Mouse (Mus musculus) hindbrain, embryonic 15.5 days (tissue): ENCODE results near the gene Psmd7. TPM values are rescaled to one million over a fixed set of nuclear protein-coding genes. Genes with fewer than 3 reads are reported as not detected.

Experiments used
- ATAC-seq: fragments of 200-750 bp; cut with Nextera tagmentation; 2 replicates; pipeline ENCODE4 v1.8.0; 2017; ENCODE audit warnings: low read depth, moderate number of reproducible peaks, moderate TSS enrichment; ENCODE audit not compliant: low FRiP score
- H3K27ac ChIP-seq: fragments of 300-500 bp; sonication (generic); replicated peaks from 2 replicates; pipeline ENCODE4 v1.5.1; 2015; ENCODE audit warnings: mild to moderate bottlenecking, inconsistent platforms
- H3K27me3 ChIP-seq: fragments of 300-500 bp; sonication (generic); 2 replicates; pipeline ENCODE4 v1.6.1; 2015; ENCODE audit warnings: control low read depth, inconsistent platforms
- H3K36me3 ChIP-seq: fragments of 300-500 bp; sonication (generic); 2 replicates; pipeline ENCODE4 v1.6.1; 2015; ENCODE audit warnings: control low read depth, inconsistent platforms
- H3K4me1 ChIP-seq: fragments of 300-500 bp; sonication (generic); replicated peaks from 2 replicates; pipeline ENCODE4 v1.6.1; 2015; ENCODE audit warnings: control low read depth, inconsistent platforms
- H3K4me2 ChIP-seq: fragments of 300-500 bp; sonication (generic); 2 replicates; pipeline ENCODE4 v1.6.1; 2015; ENCODE audit warnings: moderate library complexity, mild to moderate bottlenecking, inconsistent platforms
- H3K4me3 ChIP-seq: fragments of 300-500 bp; sonication (generic); 2 replicates; pipeline ENCODE4 v1.5.1; 2015; ENCODE audit warnings: mild to moderate bottlenecking, inconsistent platforms
- H3K9ac ChIP-seq: fragments of 300-500 bp; sonication (generic); 2 replicates; pipeline ENCODE4 v1.6.1; 2015; ENCODE audit warnings: inconsistent platforms
- H3K9me3 ChIP-seq: fragments of 300-500 bp; sonication (generic); 2 replicates; pipeline ENCODE4 v1.6.1; 2016; ENCODE audit warnings: control low read depth, inconsistent platforms
- WGBS: fragments of 180-500 bp; shearing (Covaris S2); methylation state at CpG from one replicate; pipeline ENCODE4 v1.1.7; 2015; 5-methylcytosine and 5-hydroxymethylcytosine counted together
- polyA plus RNA-seq: library from polyadenylated mRNA; unstranded; fragments of >200 nt; fragmentation: Nextera tagmentation; extraction: Ambion mirVana; gene quantifications from 2 replicates; pipeline ENCODE4 v1.2.1, GENCODE M21; 2015

Gene Psmd7
- polyA plus RNA-seq, 1 experiment from 2014 or later: 234 TPM

DNA sequence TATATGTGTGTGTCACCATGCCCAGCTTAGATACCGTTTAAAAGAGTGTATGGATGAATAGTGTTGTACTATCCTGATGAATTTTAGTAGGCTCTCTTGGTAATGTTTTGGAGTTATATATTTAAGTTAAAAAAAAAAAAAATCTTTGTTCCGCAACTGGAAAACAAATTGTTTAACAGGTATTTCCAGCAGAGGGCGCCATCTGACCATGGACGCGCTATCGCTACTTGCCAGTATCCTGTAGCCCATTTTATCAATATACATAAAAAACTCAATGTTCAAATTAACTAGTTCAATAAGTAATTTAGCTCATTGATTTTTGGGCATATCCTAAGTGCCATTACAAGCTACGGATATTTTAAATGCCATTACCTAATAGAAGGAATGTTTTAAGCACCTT is 14.8 kb upstream of the Psmd7 start:
- Histone ChIP-seq H3K27ac (no peak overlapping the region), H3K4me2 (no peak overlapping the region), H3K9me3 (no peaks in the 10 kb centered on the region), H3K9ac (no peak overlapping the region), H3K27me3 (no peaks in the 10 kb centered on the region), H3K4me1 (peaks cover 3% of the 10 kb centered on the region; the same call in 1 of the 2 replicates), H3K36me3 (no peaks in the 10 kb centered on the region), H3K4me3 (no peak overlapping the region)
- WGBS: 5% methylated on average over 7 of the region's 7 CpGs
- ATAC-seq: no peak

DNA sequence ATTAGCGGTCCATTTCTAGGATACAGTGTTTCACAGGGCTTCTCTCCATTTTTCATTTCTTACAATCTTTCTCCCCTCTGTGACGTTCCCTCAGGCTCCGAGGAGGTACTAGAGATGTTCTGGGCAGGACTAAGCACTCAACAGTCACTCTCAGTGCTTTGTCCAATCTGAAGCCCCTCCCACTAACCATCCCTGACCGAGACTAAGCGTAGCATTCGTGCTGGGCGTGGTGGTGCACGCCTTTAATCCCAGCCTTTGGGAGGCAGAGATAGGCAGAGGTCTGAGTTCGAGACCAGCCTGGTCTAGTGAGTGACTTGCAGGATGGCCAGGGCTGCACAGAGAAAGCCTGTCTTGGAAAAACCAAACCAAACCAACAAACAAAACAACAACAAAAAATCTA is 11.4 kb upstream of the Psmd7 start:
- Histone ChIP-seq H3K27me3 (no peaks in the 10 kb centered on the region), H3K27ac (no peak overlapping the region), H3K36me3 (no peaks in the 10 kb centered on the region), H3K4me2 (no peak overlapping the region), H3K4me3 (no peak overlapping the region), H3K4me1 (no peaks in the 10 kb centered on the region), H3K9ac (no peak overlapping the region), H3K9me3 (no peaks in the 10 kb centered on the region)
- ATAC-seq: no peak
- WGBS: 88% methylated on average over 9 of the region's 9 CpGs

DNA sequence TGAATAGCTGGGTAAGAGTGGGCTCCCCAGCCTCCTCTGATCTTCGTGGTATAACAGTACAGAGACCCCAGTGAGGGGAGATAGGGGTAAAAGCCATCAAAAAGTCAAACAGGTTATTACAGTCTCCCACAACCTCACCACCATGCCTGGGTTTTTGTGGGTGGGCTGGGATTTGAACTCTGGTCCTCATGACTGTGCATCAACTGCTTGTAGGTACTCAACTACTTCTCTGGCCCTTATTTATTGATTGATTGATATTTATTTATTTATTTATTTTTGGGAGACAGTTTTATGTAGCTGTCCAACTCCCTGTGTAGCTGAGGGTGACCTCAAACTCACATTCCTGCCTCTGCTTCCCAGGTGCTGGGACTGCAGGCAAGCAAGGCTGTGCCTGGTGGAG is 9.5 kb upstream of the Psmd7 start:
- no peak for ATAC-seq
- H3K9me3 ChIP-seq: no peaks in the 10 kb centered on the region
- no peak overlapping the region for H3K4me3 ChIP-seq
- 83% methylated on average over 1 of the region's 1 CpGs for WGBS
- H3K27ac ChIP-seq: no peak overlapping the region
- H3K27me3 ChIP-seq: no peaks in the 10 kb centered on the region
- H3K9ac ChIP-seq: no peak overlapping the region
- no peak overlapping the region for H3K4me2 ChIP-seq
- H3K36me3 ChIP-seq: no peaks in the 10 kb centered on the region
- no peaks in the 10 kb centered on the region for H3K4me1 ChIP-seq

DNA sequence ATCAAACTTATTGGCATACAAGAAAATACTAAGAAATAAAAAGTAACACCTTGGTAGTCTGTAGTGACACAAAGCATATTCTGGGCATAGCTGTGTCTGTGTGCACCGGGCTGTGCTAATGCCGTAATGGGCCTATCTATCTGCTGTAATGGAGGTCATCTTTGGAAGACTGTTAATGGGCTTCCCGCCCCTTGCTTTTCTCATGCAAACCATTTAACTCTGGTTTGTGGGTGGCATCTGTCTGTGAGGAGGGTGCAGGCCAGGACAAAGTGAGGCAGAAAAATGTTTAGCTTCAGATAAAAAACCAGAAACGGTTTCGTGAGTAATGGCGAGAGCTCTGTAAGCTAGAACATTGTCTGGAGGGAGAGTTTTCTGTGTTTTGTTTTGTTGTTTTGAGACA is 6.6 kb upstream of the Psmd7 start:
- H3K9ac ChIP-seq: no peak overlapping the region
- H3K27ac ChIP-seq: no peak overlapping the region
- no peaks in the 10 kb centered on the region for H3K27me3 ChIP-seq
- no peak for ATAC-seq
- H3K9me3 ChIP-seq: no peaks in the 10 kb centered on the region
- no peaks in the 10 kb centered on the region for H3K4me1 ChIP-seq
- 60% methylated on average over 6 of the region's 6 CpGs for WGBS
- no peak overlapping the region for H3K4me2 ChIP-seq
- no peak overlapping the region for H3K4me3 ChIP-seq
- H3K36me3 ChIP-seq: no peaks in the 10 kb centered on the region

DNA sequence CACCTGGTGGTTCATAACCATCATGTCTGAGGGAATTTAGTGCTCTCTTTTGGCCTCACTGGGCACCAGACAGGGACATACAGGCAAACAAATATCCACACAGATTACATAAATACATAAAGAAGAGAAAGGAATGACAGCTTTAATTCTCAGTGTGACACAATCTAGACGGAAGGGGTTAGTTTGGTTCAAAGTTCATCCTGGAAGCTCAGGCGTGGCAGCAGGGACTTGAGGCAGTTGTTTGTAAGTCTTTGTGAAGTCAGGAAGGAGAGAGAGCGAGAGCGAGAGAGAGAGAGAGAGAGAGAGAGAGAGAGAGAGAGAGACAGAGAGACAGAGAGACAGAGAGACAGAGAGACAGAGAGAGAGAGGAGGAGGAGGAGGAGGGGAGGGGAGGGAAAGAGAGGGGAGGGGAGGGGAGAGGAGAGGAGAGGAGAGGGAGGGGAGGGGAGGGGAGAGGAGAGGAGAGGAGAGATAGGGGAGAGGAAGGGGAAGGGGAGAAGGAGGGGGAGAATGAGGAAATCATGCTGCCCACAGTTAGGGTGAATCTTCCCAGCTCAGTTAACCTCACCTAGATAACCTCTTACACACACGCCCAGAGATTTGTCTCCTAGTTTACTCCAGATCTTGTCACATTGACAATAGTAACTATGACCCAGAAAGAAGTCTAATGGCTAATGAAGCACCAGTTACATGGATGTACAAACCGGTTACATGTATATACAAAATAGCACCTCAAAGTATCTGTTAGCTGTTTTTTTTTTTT is 5.9 kb upstream of the Psmd7 start:
- WGBS: 76% methylated on average over 5 of the region's 6 CpGs
- ATAC-seq: no peak
- Histone ChIP-seq H3K27ac (no peak overlapping the region), H3K9ac (no peak overlapping the region), H3K4me3 (no peak overlapping the region), H3K36me3 (no peaks in the 10 kb centered on the region), H3K4me2 (no peak overlapping the region), H3K9me3 (no peaks in the 10 kb centered on the region), H3K27me3 (no peaks in the 10 kb centered on the region), H3K4me1 (no peaks in the 10 kb centered on the region)

DNA sequence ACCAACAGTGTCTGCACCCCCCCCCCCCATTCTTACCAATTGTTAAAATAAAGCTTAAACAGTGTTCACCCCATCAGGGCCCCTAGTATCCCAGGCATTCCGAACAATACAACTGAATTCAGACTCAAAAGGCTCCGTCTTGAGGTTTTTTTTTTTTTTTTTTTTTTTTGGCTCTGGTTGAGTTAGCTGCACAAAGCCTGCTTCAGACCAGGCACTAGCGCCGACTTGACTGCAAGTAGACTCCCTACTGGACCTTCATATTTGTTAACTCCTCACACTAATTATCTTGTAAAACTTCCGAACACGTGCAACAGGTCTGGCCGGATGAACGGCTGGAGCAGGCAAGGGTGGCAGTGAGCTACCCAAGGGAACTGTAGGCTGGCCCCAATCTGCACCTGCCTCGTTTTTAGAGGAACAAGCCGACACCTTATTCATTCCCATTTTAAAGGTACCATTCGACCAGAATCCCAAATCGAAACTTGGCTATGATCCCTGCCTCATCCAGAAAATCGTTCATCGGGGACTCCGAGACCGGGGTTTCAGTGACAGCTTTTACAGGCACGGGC is 752 bp downstream of the Psmd7 start:
- ATAC-seq: 0 out of 2 replicates have a peak, but pooled peaks have one; percentile 28
- no peaks in the 10 kb centered on the region for H3K27me3 ChIP-seq
- under 1% methylated on average over 17 of the region's 17 CpGs for WGBS

DNA sequence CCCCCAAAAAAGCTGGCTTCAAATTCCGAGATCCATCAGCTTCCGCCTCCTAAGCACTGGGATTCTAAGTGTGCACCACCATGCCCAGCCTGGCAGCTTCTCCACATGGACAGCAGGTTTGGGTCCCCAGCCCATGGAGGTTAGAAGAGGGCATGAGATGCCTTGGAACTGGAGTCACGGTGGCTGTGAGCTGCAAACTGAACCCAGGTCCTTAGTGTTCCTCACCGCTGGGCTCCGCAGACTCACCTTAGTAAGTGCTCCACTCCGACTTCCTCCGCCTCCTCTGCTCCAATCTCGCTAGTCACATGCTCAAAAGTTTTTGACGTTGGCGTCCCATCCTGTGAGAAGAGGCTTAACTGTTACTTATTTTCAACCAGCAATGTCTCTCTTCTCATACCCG is 6.1 kb downstream of the Psmd7 start:
- Histone ChIP-seq H3K27me3 (no peaks in the 10 kb centered on the region), H3K4me1 (peaks cover 14% of the 10 kb centered on the region), H3K9ac (no peak overlapping the region), H3K4me2 (no peak overlapping the region), H3K4me3 (no peak overlapping the region), H3K27ac (no peak overlapping the region), H3K36me3 (peaks cover 69% of the 10 kb centered on the region), H3K9me3 (no peaks in the 10 kb centered on the region)
- 96% methylated on average over 11 of the region's 11 CpGs for WGBS
- no peak for ATAC-seq

More for the DNA sequence above, 752 bp downstream of the Psmd7 start:
- H3K9me3 ChIP-seq: no peaks in the 10 kb centered on the region
- H3K27ac ChIP-seq: peak overlapping the region; percentile 93
- peaks cover 19% of the 10 kb centered on the region for H3K4me1 ChIP-seq
- H3K36me3 ChIP-seq: peaks cover 27% of the 10 kb centered on the region
- H3K9ac ChIP-seq: peak overlapping the region; percentile 96
- H3K4me2 ChIP-seq: peak overlapping the region; percentile 89
- H3K4me3 ChIP-seq: peak overlapping the region; percentile 98

DNA sequence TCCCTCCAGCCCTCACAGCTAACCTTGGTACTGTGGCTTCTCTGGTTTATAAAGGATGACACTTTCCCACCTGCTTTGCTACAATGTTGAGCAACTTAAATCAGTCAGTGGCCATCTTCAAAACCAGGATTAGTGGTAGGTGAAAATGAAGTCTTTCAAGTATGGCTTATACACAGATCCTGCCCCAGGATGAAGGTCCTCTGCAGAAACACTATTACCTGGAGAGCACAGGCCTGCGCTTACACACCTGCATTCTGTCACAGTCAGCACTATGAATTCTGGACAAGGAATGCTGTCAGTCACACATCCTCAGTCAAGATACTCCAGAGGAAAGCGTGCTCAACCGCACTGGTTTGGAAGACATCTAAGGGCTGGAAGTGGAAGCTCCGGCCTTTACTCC is 6.7 kb downstream of the Psmd7 start:
- WGBS: over 99% methylated on average over 4 of the region's 4 CpGs
- no peak overlapping the region for H3K9ac ChIP-seq
- H3K4me3 ChIP-seq: no peak overlapping the region
- H3K9me3 ChIP-seq: no peaks in the 10 kb centered on the region
- H3K36me3 ChIP-seq: peaks cover 69% of the 10 kb centered on the region
- no peaks in the 10 kb centered on the region for H3K27me3 ChIP-seq
- H3K4me2 ChIP-seq: no peak overlapping the region
- ATAC-seq: no peak
- no peak overlapping the region for H3K27ac ChIP-seq
- H3K4me1 ChIP-seq: peaks cover 12% of the 10 kb centered on the region

DNA sequence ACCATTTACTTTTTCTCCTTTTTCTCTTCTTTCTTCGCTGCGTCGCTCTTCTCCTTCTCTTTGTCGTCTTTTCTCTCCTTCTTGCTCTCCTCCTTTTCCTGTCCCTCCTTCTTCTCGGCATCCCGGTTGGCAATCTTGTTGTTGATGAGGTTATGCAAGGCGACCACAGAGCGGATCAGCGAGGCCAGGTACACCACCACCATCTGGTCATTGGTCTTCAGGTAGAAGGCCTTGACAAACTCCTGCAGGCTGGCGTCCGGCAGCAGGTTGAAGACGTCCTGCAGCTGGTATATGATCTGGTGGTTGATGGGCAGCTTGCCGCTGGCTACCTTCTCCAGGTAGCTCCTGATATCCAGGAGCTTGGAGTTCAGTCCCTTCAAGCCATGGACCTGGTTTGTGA is 7.4 kb downstream of the Psmd7 start:
- peaks cover 9% of the 10 kb centered on the region for H3K4me1 ChIP-seq
- peaks cover 69% of the 10 kb centered on the region for H3K36me3 ChIP-seq
- no peak overlapping the region for H3K4me2 ChIP-seq
- ATAC-seq: no peak
- 95% methylated on average over 13 of the region's 13 CpGs for WGBS
- no peaks in the 10 kb centered on the region for H3K27me3 ChIP-seq
- H3K9me3 ChIP-seq: no peaks in the 10 kb centered on the region
- H3K4me3 ChIP-seq: no peak overlapping the region
- no peak overlapping the region for H3K27ac ChIP-seq
- no peak overlapping the region for H3K9ac ChIP-seq

DNA sequence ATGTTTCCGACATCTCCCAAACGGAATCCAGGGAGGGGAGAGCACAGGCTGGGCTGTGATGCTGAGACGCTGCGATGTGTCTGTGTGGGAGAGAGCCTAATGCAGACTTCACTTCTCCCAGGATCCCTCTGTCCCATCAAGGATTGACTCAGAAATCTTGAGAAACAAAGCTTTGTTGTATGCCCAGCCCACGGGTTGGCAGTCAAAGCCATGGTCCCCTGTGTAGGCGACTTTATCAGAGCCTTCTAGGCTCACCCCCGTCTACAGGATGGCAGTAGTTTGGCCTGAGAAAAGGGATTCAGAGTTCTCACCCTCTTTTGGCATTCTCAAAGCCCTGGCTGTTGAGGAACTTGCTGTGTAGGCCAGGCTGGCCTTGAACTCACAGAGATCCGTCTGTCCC is 9.7 kb downstream of the Psmd7 start:
- Histone ChIP-seq H3K27me3 (no peaks in the 10 kb centered on the region), H3K4me3 (no peak overlapping the region), H3K9ac (no peak overlapping the region), H3K4me2 (no peak overlapping the region), H3K4me1 (peaks cover 7% of the 10 kb centered on the region; the same call in 1 of the 2 replicates), H3K36me3 (peaks cover 52% of the 10 kb centered on the region), H3K27ac (no peak overlapping the region), H3K9me3 (no peaks in the 10 kb centered on the region)
- 88% methylated on average over 8 of the region's 8 CpGs for WGBS
- ATAC-seq: no peak

DNA sequence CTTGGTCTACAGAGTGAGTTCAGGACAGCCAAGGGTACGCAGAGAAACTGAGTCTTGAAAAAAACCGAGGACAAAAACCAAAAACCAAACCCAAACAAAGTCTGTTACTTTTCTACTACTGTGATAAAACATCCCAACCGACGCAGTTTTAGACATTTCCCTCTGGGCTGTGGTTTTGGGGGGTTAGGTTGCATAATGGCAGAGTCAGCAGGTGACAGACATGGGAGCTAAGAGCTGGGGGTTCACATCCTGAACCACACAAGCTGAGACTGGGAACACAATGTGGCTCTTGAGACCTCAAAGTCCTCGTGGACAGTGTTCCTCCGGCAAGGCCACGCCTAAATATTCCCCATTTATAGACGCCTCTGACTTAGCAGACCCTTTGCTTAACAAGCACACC is 10.1 kb downstream of the Psmd7 start:
- no peak overlapping the region for H3K4me2 ChIP-seq
- H3K4me1 ChIP-seq: peaks cover 7% of the 10 kb centered on the region; the same call in 1 of the 2 replicates
- 91% methylated on average over 8 of the region's 8 CpGs for WGBS
- H3K4me3 ChIP-seq: no peak overlapping the region
- ATAC-seq: no peak
- no peaks in the 10 kb centered on the region for H3K27me3 ChIP-seq
- no peaks in the 10 kb centered on the region for H3K9me3 ChIP-seq
- H3K36me3 ChIP-seq: peaks cover 48% of the 10 kb centered on the region
- no peak overlapping the region for H3K27ac ChIP-seq
- H3K9ac ChIP-seq: no peak overlapping the region

DNA sequence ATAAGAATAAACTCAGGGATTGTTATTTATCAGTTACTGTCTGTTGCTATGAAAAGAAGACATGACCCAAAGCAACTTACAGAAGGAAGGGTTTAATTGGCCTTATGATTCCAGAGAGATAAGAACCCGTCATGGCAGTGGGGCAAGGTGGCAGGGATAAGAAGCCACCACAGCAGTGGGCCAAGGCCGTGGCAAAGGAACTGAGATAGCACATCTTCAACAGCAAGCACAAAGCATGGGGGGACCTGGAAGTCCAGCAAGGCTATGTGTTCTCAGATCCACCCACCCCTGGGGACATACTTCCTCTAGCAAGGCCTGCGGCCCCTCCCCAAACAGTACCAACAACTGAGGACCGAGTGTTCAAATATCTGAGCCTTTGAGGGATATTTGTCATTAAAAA is 10.6 kb downstream of the Psmd7 start:
- no peak overlapping the region for H3K27ac ChIP-seq
- peaks cover 7% of the 10 kb centered on the region; the same call in 1 of the 2 replicates for H3K4me1 ChIP-seq
- WGBS: 92% methylated on average over 4 of the region's 4 CpGs
- peaks cover 43% of the 10 kb centered on the region for H3K36me3 ChIP-seq
- no peak overlapping the region for H3K4me2 ChIP-seq
- ATAC-seq: no peak
- no peaks in the 10 kb centered on the region for H3K27me3 ChIP-seq
- H3K9ac ChIP-seq: no peak overlapping the region
- no peak overlapping the region for H3K4me3 ChIP-seq
- H3K9me3 ChIP-seq: no peaks in the 10 kb centered on the region
